Mouse (Mus musculus) retina, adult 2 months (tissue): ENCODE measurements at regions not wholly inside any gene's neighbourhood (a gene's known extent, or its start where the extent isn't known, plus 50 kb on each side); places are given as distances from the start of the nearest gene placed in this dataset.
"Not testable (repeated sequence)": the region's sequence is repeated elsewhere in the genome, so short reads cannot be mapped to it uniquely, and the experiment has no call there.

Experiments
- DNase-seq: peaks from one replicate; pipeline ENCODE4 v3.0.0-alpha.2; 2012; ENCODE audit warnings: low read depth, low spot score

- DNase-seq: not testable (repeated sequence)
Measured at GRCm38 (mm10) chr16:3334355-3334754, 256.5 kb upstream of the Olfr161 start.

DNA sequence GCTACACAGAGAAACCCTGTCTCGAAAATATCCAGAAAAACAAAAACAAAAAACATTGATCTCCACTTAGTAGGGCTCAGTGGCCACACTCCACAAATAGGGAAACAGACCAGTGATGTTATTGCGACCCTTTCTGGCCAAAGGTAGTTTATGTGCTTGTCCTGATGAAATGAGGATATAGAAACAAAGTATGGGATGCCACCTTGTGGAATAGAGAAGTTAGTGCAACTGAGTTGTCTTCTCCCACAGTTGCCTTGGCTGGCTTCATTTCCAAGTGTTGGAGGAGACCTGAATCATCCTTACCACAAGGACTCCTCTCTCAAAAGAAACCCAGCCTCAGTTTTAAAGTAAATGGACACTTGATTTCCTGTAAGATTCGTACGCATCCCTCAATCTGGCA lies 247.5 kb upstream of the Olfr161 start:
- DNase-seq: not testable (repeated sequence)

- not testable (repeated sequence) for DNase-seq
Measured at GRCm38 (mm10) chr16:3344725-3345380, 246.0 kb upstream of the Olfr161 start.

- DNase-seq: not testable (repeated sequence)
Measured at GRCm38 (mm10) chr16:3349382-3349781, 241.5 kb upstream of the Olfr161 start.

DNA sequence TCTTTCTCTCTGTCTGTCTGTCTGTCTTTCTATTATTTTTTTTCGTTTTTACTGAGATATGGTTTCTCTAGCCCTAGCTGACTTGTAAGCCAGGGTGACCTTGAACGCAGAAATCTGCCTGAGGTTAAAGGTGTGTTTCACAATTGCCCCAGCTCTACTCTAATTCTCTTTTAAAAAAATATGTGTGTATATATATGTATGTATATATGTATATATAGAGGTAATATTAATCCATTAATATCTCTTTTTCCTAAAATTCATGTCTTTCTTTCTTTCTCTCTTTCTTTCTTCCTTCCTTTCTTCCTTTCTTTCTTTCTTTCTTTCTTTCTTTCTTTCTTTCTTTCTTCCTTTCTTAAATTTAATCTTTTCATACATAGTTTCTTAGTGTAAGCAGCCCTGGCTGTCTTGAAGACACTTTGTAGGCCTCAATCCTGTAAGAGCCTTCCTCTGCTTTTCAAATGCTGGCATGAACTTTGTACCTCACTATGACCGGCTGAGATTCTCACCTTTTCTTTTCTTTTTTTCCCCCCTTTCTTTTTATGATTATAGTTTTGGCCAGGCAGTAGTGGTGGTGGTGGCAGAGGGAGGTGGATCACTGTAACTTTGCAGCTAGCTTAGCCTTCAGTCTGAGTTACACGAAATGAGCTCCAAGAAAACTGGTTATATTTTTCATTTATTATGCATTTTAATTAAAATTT lies 240.8 kb upstream of the Olfr161 start:
- not testable (repeated sequence) for DNase-seq

GRCm38 (mm10) chr16:3350668-3351507 lies 240.0 kb upstream of the Olfr161 start:
- peak; percentile 0 for DNase-seq

GRCm38 (mm10) chr16:3351508-3352046 lies 239.3 kb upstream of the Olfr161 start:
- DNase-seq: not testable (repeated sequence)
